Mouse (Mus musculus) ES-E14 (cell line): ENCODE results near the gene Acvrl1.

Source experiments
- CHD2 ChIP-seq: IDR thresholded peaks from 2 replicates; pipeline ENCODE4 v1.6.1; 2014; ENCODE audit warnings: mild to moderate bottlenecking, low read depth, low read length, inconsistent platforms
- HCFC1 ChIP-seq: IDR thresholded peaks from 2 replicates; pipeline ENCODE4 v1.6.1; 2012; ENCODE audit warnings: low read length, inconsistent platforms, borderline replicate concordance; ENCODE audit not compliant: insufficient read depth
- MAFK ChIP-seq: IDR thresholded peaks from 2 replicates; pipeline ENCODE4 v1.6.1; 2014; ENCODE audit warnings: mild to moderate bottlenecking, low read depth, low read length, inconsistent platforms; ENCODE audit not compliant: insufficient read depth
- ZC3H11A ChIP-seq: IDR thresholded peaks from 2 replicates; pipeline ENCODE4 v1.6.1; 2012; ENCODE audit warnings: low read depth, mild to moderate bottlenecking, inconsistent platforms, low read length, borderline replicate concordance
- ZNF384 ChIP-seq: IDR thresholded peaks from 2 replicates; pipeline ENCODE4 v1.6.1; 2012; ENCODE audit warnings: low read depth, low read length, inconsistent platforms

DNA sequence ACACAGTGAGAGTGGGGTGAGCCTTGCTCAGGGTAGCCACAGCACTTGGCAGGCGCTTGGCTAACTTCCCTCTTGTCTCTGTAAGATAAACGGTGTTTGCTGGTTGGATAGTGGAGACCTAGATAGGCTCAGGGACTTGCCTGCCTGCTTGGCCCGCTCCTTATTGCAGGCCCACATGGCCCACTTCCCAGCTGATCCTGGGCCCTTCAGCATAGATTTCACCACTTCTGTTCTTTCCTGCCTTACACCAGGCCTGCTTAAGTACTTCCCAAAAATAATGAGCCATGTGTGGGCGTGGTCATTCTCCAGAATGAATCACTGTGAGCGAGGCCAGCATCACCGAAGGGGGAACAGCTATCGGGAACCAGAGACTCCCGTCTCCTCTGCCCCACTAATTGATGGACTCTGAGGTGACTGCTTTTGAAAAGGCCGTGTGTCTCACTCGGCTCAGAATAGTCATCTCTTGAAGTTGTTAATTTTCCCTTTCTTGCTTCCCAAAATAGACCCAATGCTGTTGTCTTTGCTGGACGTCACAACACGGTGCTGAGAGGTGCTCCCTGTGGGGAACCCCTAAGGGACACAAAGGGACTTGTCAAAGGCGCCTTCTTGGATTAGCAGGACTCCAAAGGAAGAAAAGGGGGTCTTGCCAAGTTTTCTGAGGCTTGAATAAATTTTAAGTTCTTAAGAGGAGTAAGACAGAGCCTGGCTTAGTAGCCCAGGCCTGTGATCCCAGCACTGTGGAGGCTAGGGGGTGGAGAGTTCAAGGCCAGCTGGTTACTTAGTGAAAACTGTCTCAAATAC lies 63.3 kb downstream of the Acvrl1 start:
- no peak for TF ChIP-seq ZC3H11A
- TF ChIP-seq HCFC1, result no peak
- TF ChIP-seq CHD2, result no peak
- no peak for TF ChIP-seq MAFK
- no peak for TF ChIP-seq ZNF384
